Mouse (Mus musculus) heart, embryonic 14.5 days (tissue): ENCODE results near the gene Ube2s. TPM values are rescaled to one million over a fixed set of nuclear protein-coding genes. Genes with fewer than 3 reads are reported as not detected.
A peak's percentile ranks its signal among the peaks of the same experiment; 100 is the strongest.

Source experiments
- ATAC-seq: fragments of 200-750 bp; cut with Nextera tagmentation; 2 replicates; pipeline ENCODE4 v1.8.0; 2017; ENCODE audit warnings: low read depth, moderate TSS enrichment; ENCODE audit not compliant: insufficient number of reproducible peaks, insufficient read depth, low FRiP score
- H3K27ac ChIP-seq, 2 experiments: fragments of 200-500 bp in 1 of 2; fragments of 300-500 bp in 1 of 2; sonication (generic) in 1 of 2; replicated peaks in 1 of 2; 2 replicates each; pipeline ENCODE4 v1.5.1; 2012 to 2014; ENCODE audit warnings: low read depth in 2 of 2, low read length in 2 of 2, control low read depth in 1 of 2, mild to moderate bottlenecking in 1 of 2, mixed read lengths in 1 of 2; ENCODE audit not compliant: control insufficient read depth in 1 of 2, insufficient read depth in 1 of 2
- H3K27me3 ChIP-seq: fragments of 300-500 bp; sonication (generic); 2 replicates; pipeline ENCODE4 v1.6.1; 2014; ENCODE audit warnings: mild to moderate bottlenecking, low read length, control low read depth; ENCODE audit not compliant: control insufficient read depth, insufficient read depth
- H3K36me3 ChIP-seq: fragments of 300-500 bp; sonication (generic); 2 replicates; pipeline ENCODE4 v1.6.1; 2014; ENCODE audit warnings: mild to moderate bottlenecking, control low read depth, low read length, mixed read lengths; ENCODE audit not compliant: control insufficient read depth, insufficient read depth
- H3K4me1 ChIP-seq, 2 experiments: fragments of 200-500 bp in 1 of 2; fragments of 300-500 bp in 1 of 2; sonication (generic) in 1 of 2; 2 replicates each; pipeline ENCODE4 v1.6.1; 2012 to 2014; ENCODE audit warnings: low read length in 2 of 2, control low read depth in 1 of 2, mixed read lengths in 1 of 2; ENCODE audit not compliant: control insufficient read depth in 2 of 2, insufficient read depth in 2 of 2
- H3K4me2 ChIP-seq: fragments of 300-500 bp; sonication (generic); 2 replicates; pipeline ENCODE4 v1.6.1; 2014; ENCODE audit warnings: mild to moderate bottlenecking, low read length
- H3K4me3 ChIP-seq, 2 experiments: fragments of 200-500 bp in 1 of 2; fragments of 300-500 bp in 1 of 2; sonication (generic) in 1 of 2; 2 replicates each; pipeline ENCODE4 v1.5.1; 2012 to 2014; ENCODE audit warnings: low read length in 2 of 2, mild to moderate bottlenecking in 2 of 2, control low read depth in 1 of 2, low read depth in 1 of 2, moderate library complexity in 1 of 2; ENCODE audit not compliant: control insufficient read depth in 1 of 2, insufficient read depth in 1 of 2
- H3K9ac ChIP-seq: fragments of 300-500 bp; sonication (generic); 2 replicates; pipeline ENCODE4 v1.6.1; 2014; ENCODE audit warnings: mild to moderate bottlenecking, low read length
- H3K9me3 ChIP-seq: fragments of 300-500 bp; sonication (generic); 2 replicates; pipeline ENCODE4 v1.6.1; 2016; ENCODE audit warnings: low read length, control low read depth; ENCODE audit not compliant: control insufficient read depth
- WGBS: fragments of 180-500 bp; shearing (Covaris S2); extraction: QIAGEN DNeasy Blood & Tissue Kit; methylation state at CpG from one replicate; pipeline ENCODE4 v1.1.7; 2014; 5-methylcytosine and 5-hydroxymethylcytosine counted together
- polyA plus RNA-seq: library from polyadenylated mRNA; unstranded; fragments of >200 nt; fragmentation: Nextera tagmentation; extraction: Ambion mirVana; gene quantifications from 2 replicates; pipeline ENCODE4 v1.2.1, GENCODE M21; 2014

The Ube2s gene
- polyA plus RNA-seq, 1 experiment from 2014 or later = 408 TPM

DNA sequence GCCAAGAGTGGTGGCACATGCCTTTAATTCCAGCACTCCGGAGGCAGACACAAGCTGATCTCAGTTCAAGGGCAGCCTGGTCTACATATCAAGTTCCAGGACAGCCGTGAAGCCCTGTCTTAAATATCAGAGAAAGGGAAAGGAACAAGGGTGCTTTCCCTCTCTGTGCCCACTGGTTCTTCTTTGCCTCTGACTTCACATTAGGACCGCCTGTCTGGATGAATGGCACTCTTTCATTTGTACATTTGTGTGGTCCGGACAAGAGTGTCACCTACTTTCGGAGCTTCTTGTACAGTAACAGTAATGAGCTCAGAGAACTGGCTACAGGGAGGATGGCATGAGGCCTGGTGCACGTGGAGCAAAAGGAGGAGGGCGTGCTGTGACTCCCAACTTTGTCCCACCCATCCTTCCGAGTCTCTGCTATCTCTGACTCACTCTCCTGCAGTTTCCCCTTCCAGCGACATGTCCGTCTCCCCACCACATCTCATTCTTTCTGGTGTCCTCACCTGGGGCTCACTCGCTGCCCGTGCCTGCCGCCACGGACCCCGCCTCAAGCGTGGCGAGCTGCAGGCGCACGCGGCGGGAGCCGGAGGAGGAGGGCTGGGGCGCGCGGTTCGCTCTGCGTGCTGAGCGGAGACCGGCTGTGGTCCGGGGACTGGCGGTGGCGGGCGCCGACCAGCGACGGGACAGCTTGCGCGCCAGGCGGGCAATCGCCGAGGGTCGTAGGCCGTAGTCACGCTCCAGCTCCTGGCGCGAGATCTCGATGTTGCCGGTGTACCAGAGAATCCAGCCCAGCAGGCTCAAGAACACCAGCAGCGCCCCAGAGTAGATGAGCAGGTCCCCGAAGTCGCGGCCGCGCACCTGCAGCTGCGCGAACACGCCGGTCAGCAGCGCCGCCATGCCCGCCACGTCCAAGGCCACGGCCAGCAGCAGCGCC lies 23.6 kb downstream of the Ube2s start:
- Histone ChIP-seq H3K27me3 (no peaks in the 10 kb centered on the region), H3K4me2 (peak overlapping the region; percentile 89), H3K9me3 (no peaks in the 10 kb centered on the region), H3K9ac (peak overlapping the region; percentile 81), H3K27ac (peak overlapping the region; percentile 23 to 61; a peak in 2 of 4 replicates), H3K4me3 (peak overlapping the region; percentile 53 to 58), H3K4me1 (peaks cover 8% of the 10 kb centered on the region in 2 experiments), H3K36me3 (peaks cover 4% of the 10 kb centered on the region)
- ATAC-seq = 0 out of 2 replicates have a peak, but pooled peaks have one; percentile 39
- WGBS = 2% methylated on average over 63 of the region's 64 CpGs

DNA sequence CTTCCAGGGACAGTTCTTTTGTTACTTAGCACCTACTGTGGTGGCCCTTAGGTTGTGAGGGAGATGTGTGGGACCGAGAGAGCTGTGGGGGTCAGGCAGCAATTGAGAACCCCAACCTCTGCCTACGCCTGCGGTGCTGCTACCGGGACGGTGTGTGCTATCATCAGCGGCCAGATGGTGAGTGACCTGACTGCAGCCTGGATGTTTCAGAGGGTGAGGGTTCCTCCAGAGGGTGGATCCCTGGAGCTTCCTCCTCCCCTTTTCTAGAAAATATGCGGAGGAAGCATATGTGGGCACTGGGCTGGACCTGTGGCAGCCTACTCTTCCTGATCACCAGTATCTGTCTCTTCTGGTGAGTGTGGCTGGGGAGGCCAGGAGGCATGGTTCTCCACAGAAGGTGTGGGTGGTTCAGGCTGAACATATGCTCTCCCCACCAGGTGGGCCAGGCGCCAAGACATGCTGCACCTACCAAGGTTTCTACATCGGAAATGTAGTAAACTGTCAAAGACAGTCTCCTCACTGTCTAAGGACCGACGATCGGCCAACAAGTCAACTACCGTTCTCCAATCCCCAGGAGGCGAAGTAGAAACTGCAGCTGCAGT lies 28.6 kb downstream of the Ube2s start:
- Histone ChIP-seq H3K36me3 (no peaks in the 10 kb centered on the region), H3K4me3 (no peak overlapping the region), H3K27ac (no peak overlapping the region), H3K4me2 (no peak overlapping the region), H3K4me1 (peaks cover 8 to 10% of the 10 kb centered on the region in 2 experiments), H3K9me3 (no peaks in the 10 kb centered on the region), H3K27me3 (peaks cover 28% of the 10 kb centered on the region), H3K9ac (no peak overlapping the region)
- 63% methylated on average over 14 of the region's 14 CpGs for WGBS
- no peak for ATAC-seq

DNA sequence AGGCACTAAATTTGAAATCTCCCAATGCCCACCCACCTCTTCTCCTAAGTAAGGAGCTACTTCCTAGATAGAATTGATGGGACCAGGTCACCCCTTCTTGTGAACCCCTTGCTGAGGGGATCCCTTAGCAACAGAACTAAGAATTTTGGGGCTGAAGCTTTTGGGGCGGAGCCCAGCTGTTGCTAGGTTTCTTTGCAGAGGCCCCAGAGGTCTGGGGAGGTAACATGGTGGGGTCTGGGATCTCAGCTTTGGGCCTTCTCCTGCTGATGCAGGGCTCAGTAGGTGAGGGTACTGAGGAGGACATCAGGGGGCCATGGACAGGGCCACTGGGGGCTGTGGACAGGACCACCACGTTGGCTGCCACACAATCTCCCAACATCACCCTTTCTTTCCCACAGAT lies 29.6 kb downstream of the Ube2s start, which contains the start of the genes Il11 and Tmem190:
Gene Il11 (minus strand): TSS at position 101 of the 400 bp plus-strand sequence.
Gene Tmem190 (plus strand): TSS at position 179 of the 400 bp plus-strand sequence.
- no peaks in the 10 kb centered on the region for H3K36me3 ChIP-seq
- ATAC-seq = no peak
- no peak within 1 kb of the TSS for H3K9ac ChIP-seq
- no peak within 1 kb of the TSS for H3K4me2 ChIP-seq
- H3K9me3 ChIP-seq = no peaks in the 10 kb centered on the region
- 72% methylated on average over 2 of the region's 2 CpGs for WGBS
- H3K4me3 ChIP-seq = no peak within 1 kb of the TSS
- H3K27ac ChIP-seq = no peak within 1 kb of the TSS
- H3K27me3 ChIP-seq = peaks cover 38% of the 10 kb centered on the region
- H3K4me1 ChIP-seq = peaks cover 3 to 4% of the 10 kb centered on the region in 2 experiments; a peak in 1 of 4 replicates

DNA sequence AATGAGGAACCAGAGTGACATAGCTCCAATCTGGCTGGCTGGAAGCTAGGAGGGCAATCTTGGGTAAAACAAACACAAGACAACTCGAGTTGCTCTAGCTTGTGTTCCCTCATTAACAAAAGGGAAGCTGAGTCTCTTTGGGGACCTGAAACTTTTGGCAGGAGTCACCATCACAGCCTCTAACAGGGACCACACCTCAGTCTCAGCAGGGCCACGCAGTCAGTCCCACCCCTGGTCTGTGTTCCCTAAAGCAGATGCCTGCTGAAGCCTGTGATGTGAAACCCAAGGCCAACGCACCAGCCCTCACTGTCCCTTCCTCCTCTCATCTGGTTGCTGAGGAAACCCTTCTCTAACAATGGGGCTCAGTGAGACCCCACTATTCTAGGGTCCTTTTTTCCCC lies 30.3 kb downstream of the Ube2s start:
- Histone ChIP-seq H3K9me3 (no peaks in the 10 kb centered on the region), H3K4me2 (no peak overlapping the region), H3K4me3 (no peak overlapping the region), H3K27me3 (peaks cover 45% of the 10 kb centered on the region), H3K27ac (no peak overlapping the region), H3K9ac (no peak overlapping the region), H3K4me1 (peaks cover 4 to 7% of the 10 kb centered on the region in 2 experiments; a peak in 2 of 4 replicates), H3K36me3 (no peaks in the 10 kb centered on the region)
- no peak for ATAC-seq
- 29% methylated on average over 3 of the region's 3 CpGs for WGBS

DNA sequence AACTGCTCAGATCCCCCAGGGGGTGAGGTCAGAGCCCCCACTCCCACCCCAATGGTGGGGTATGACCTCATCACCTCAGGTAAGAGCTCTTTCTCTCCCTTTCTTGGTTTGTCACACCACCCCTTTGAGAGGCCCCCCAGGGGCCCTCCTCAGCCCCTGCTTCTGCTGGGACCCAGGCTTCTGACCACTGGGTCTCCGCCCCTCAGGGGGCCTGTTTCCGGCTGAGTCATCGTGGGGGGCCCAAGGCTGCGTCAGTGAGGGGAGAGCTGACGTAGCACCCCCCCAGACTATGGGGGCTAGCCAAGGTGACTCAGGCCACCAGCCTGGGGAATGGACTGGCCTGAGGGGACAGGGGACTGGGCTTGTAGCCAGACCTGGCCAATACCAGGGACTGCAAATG lies 32.5 kb downstream of the Ube2s start:
- ATAC-seq = no peak
- 17% methylated on average over 5 of the region's 5 CpGs for WGBS
- H3K4me1 ChIP-seq = peaks cover 4 to 12% of the 10 kb centered on the region in 2 experiments; a peak in 2 of 4 replicates
- H3K4me3 ChIP-seq = no peak overlapping the region
- no peak overlapping the region for H3K9ac ChIP-seq
- H3K27me3 ChIP-seq = peaks cover 67% of the 10 kb centered on the region
- H3K4me2 ChIP-seq = no peak overlapping the region
- no peak overlapping the region for H3K27ac ChIP-seq
- no peaks in the 10 kb centered on the region for H3K36me3 ChIP-seq
- H3K9me3 ChIP-seq = no peaks in the 10 kb centered on the region

DNA sequence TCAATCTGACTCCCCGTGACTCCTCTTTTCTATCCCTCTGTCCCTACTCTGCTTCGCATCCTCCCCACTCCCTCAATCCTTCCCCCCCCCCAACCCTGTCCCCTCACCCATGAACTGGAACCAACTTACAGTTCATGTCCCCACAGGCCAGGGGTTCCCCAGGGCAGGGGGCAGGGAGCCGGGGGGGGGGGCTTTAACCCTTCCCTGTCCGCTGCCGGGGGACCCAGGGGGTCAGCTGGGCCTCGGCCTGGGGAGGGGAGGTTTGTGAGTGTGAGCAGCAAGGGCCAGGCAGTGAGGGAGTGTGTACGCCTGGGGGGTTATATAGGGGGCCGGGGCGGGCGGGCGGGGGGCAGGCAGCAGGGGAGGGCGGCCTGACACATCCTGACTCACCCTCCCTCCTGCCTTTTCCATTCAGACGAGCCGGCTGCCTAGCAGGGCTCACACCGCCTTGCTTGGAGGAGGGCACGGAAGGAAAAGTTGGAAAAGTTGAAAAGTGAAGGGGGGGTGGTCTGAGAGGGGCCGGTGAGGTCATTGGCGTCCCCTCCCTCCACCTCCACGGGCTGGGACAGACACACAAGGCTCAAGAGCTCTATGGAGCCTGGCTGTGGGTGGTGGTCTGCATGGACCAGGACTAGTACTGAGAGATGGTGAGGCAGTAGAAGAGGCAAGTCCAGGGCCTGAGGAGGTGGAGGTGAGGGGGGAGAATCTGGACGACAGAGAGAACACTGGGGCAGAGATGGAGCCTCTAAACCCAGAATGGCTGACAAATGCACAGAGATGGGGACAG lies 34.3 kb downstream of the Ube2s start:
- no peaks in the 10 kb centered on the region for H3K36me3 ChIP-seq
- 5% methylated on average over 14 of the region's 20 CpGs for WGBS
- peaks cover 4 to 12% of the 10 kb centered on the region in 2 experiments; a peak in 2 of 4 replicates for H3K4me1 ChIP-seq
- no peak overlapping the region for H3K27ac ChIP-seq
- no peak for ATAC-seq
- peaks cover 70% of the 10 kb centered on the region for H3K27me3 ChIP-seq
- H3K9ac ChIP-seq = no peak overlapping the region
- no peak overlapping the region for H3K4me3 ChIP-seq
- H3K9me3 ChIP-seq = no peaks in the 10 kb centered on the region
- H3K4me2 ChIP-seq = no peak overlapping the region
